Mouse (Mus musculus): Measurements from ENCODE around the gene Map2k2.

DNA sequence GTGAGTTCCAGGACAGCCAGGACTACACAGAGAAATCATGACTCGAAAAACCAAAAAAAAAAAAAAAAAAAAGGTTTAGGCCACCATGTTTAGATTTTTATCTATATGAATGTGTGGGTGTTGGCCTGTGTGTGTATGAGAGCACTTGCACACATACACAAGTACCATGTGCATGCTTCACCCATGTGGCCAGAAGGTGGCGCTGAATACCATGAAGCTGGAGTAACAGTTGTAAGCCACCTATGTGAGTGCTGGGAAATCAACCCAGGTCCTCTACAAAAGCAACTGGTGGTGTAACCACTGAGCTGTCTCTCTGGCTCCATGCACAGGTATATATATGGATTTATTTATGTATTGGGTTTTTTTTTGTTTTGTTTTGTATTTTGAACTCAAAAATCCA, 18.7 kb upstream of the Map2k2 start:
- no peak for TF ChIP-seq CTCF (IDR thresholded peaks at IDR 0.05; ENCODE audit: extremely low read depth, insufficient read depth, low read length)
- TF ChIP-seq POLR2A (IDR thresholded peaks at IDR 0.05; ENCODE audit: extremely low read depth, insufficient read depth, low read length), result no peak
